Mouse (Mus musculus) gastrocnemius, adult 2 months (tissue): Measurements from ENCODE around the gene Esp15. TPM values are rescaled to one million over a fixed set of nuclear protein-coding genes. Genes with fewer than 3 reads are reported as not detected.
"Not testable (repeated sequence)": the region's sequence is repeated elsewhere in the genome, so short reads cannot be mapped to it uniquely, and the experiment has no call there.

Experiments
- DNase-seq: peaks from one replicate; pipeline ENCODE4 v3.0.0; 2022
- H3K27ac ChIP-seq: fragments of 200-600 bp; 2 replicates; pipeline ENCODE4 v1.8.1; 2022; ENCODE audit warnings: mild to moderate bottlenecking
- H3K4me3 ChIP-seq: fragments of 200-600 bp; 2 replicates; pipeline ENCODE4 v1.8.1; 2022; ENCODE audit warnings: mild to moderate bottlenecking, moderate library complexity
- CTCF ChIP-seq: fragments of 200-600 bp; IDR thresholded peaks from 2 replicates; pipeline ENCODE4 v1.8.1; 2022; ENCODE audit warnings: antibody characterized with exemption, mild to moderate bottlenecking, moderate library complexity
- intact Hi-C: fragments of 180-260 bp; cut with DNase I; formaldehyde crosslinking; loops from one replicate; pipeline ENCODE4 v1.15.1; 2025
- long read RNA-seq, 2 experiments: library from polyadenylated mRNA; stranded (forward); transcript quantifications; one replicate each; pipeline ENCODE4 v2.0.0; 2021
- total RNA-seq, 2 experiments: library from RNA; stranded (reverse); gene quantifications; 2 replicates each; pipeline ENCODE4 v1.2.3; 2021

Gene Esp15
- total RNA-seq: not detected
- long read RNA-seq, experiment 1: 0 reads
- long read RNA-seq, experiment 2: 0 reads

DNA sequence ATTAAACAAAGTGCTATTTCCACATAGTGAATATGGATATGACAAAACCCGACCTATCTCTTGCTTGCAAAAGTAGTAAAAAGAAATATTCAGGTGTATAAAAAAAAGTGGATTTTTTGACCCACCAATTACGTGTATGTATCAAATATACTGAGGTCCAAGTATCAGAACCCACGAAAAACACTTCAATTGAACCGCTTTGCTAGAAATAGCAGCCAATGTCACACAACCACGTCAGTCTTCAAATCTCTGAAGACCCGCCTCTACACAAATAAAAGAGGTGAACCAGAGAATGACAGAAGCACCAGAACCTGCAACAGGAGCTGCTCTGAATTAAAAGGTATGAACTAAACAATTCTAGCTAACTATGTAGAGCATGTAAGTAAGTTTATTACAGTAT is at the start of gene Esp15:
TSS of gene Esp15 (plus strand) at position 301 of the 400 bp plus-strand sequence.
- DNase-seq, intact Hi-C loops, H3K27ac ChIP-seq, H3K4me3 ChIP-seq: not testable (repeated sequence)

DNA sequence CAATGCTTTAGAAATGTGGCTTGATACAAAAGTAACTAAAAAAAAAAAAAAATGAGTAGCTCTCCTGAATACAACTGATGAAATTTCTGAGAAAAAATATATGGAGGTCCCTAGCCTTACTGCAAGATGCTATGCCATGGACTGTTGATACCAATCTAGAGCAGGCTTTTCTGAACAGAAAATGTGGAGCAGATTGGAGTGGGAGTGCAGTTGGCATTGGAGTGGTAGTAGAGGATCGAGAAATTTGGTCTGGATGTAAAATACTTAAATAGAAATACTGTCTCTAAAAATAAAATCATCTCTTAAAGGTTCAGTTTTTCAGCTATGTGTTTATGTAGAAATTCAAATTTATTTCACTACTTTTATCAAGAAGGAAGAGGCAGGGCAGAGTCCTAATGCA is 49.2 kb upstream of the Esp15 start:
- Histone ChIP-seq H3K4me3 (no peak overlapping the region), H3K27ac (no peak overlapping the region)
- intact Hi-C loops: no loop called here
- DNase-seq: no peak
- no peak for TF ChIP-seq CTCF

Other genes starting within 250 kb of the Esp15 start
- gene Esp18, start 234.6 kb upstream of the Esp15 start, total RNA-seq: not detected
- not detected for gene Esp16, start 104.8 kb upstream of the Esp15 start, total RNA-seq